Mouse (Mus musculus) testis, adult 2 months (tissue): Measurements from ENCODE around the gene Prickle3.

Experiments used
- CTCF ChIP-seq: fragments of 200-500 bp; IDR thresholded peaks from 2 replicates; pipeline ENCODE4 v1.5.1; 2012; ENCODE audit warnings: low read depth, mild to moderate bottlenecking, inconsistent platforms, low read length, moderate library complexity; ENCODE audit not compliant: control insufficient read depth, insufficient read depth, insufficient replicate concordance
- POLR2A ChIP-seq: fragments of 200-500 bp; IDR thresholded peaks from 2 replicates; pipeline ENCODE4 v1.6.1; 2012; ENCODE audit warnings: low read depth, mild to moderate bottlenecking, inconsistent platforms, low read length, moderate library complexity; ENCODE audit not compliant: control insufficient read depth

DNA sequence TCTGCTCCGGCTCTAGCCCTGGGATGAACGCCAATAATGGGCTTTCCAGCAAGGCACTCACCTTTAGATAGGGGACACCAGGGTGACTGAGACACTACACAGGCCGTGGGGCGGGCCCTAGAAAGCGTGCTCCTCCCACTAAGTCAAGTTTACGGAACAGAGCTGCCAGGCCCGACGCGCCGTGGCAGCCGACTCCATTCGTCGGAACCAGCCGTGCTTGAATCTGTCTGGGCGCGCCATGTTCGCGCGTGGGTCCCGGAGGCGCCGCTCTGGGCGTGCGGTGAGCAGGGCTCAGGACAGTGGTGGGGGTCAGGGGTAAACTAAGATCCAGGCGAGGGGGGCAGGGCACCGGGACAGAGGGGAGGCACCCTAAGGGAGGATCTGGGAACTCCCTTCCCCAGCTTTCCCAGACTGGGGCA is at the start of gene Prickle3:
- no peak for TF ChIP-seq CTCF
- no peak for TF ChIP-seq POLR2A
